Mouse (Mus musculus) kidney, postnatal 10 days (tissue): Measurements from ENCODE around the gene Hist2h2aa2.

Source experiments
- DNase-seq: peaks from one replicate; pipeline ENCODE4 v3.0.0; 2021; ENCODE audit warnings: mixed read lengths

Gene Hist2h2aa2

GRCm38 (mm10) chr3:96195616-96196313 is 44.3 kb downstream of the Hist2h2aa2 start:
- no peak for DNase-seq

GRCm38 (mm10) chr3:96194966-96195365 is 45.1 kb downstream of the Hist2h2aa2 start:
- no peak for DNase-seq

- peak; percentile 22 for DNase-seq
Observed at GRCm38 (mm10) chr3:96192977-96193376, 47.1 kb downstream of the Hist2h2aa2 start.
